In the genomic region with DNA sequence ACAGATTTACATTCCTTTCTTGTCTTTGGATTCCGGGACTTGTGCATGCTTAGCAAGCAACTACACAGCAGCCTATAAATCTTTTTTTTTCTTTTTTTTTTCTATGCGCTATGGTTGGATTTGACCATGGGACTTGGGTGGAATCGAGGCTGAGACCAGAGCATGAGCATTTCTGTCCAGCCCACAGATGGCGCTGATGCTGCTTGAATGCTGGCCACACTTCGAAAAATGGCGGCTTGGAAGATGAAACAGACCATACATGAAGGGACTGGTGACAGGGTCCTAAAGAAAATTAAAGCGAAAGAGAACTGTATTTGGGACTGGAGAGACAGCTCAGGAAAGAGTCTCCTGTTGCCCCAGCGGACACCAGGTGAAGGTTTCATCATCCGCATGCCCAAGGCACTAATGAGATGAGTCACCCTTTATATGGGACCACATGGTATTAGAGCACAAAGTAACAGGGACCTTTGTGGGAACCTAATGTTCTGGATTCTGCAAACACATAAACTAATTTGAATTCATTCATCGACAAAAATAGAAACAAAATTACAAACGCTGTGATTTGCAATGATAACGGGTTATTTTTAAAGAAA, we compare ENCODE assay signal across 16 mouse cellular contexts. TPM values are rescaled to one million over a fixed set of nuclear protein-coding genes. Genes with fewer than 3 reads are reported as not detected.
DNase-seq lines count a peak whose midpoint lies in the region; ATAC-seq and TF ChIP-seq lines count a peak whose summit lies in the region.
"Had no signal": no experiment of that assay in that cellular context is flagged by ENCODE, and none has a peak within 500 bp of the region (broad histone marks: within the 10 kb centered on the region; RNA-seq: fewer than 3 reads in every experiment).

No protein-coding gene starts in this region.

- peak; percentile 51; the same call in 1 of the 2 replicates for TF ChIP-seq CTCF in lung, adult 2 months (IDR thresholded peaks at IDR 0.05; ENCODE audit: insufficient read depth, low read length)
- peak in 2 of 3 experiments; percentile 38 to 43; a peak in 4 of 6 replicates for TF ChIP-seq CTCF in MEL (IDR thresholded peaks at IDR 0.05 in 2 of 3, conservative IDR thresholded peaks at IDR 0.05 in 1 of 3; ENCODE audit: control insufficient read depth in 1 of 3, insufficient read depth in 1 of 3, low read depth in 2 of 3, low read length in 3 of 3, poor library complexity in 1 of 3, severe bottlenecking in 1 of 3)

- no peak for TF ChIP-seq POLR2A in lung, adult 2 months (IDR thresholded peaks at IDR 0.05; ENCODE audit: borderline replicate concordance, extremely low read depth, low read depth, low read length)
- no peak for TF ChIP-seq POLR2A in MEL (IDR thresholded peaks at IDR 0.05; ENCODE audit: control insufficient read depth in 1 of 2, insufficient read depth in 1 of 2, low read depth in 1 of 2, low read length in 2 of 2, poor library complexity in 1 of 2)

- peak; percentile 47 for ATAC-seq in CD4-positive, CD25-positive, alpha-beta regulatory T cell, adult 4 months
- peak; percentile 63 for ATAC-seq in megakaryocyte progenitor cell, adult 5-6 weeks (replicated peaks; ENCODE audit: poor library complexity)
- ATAC-seq: forebrain, embryonic 13.5 days; Patski had no signal

- WGBS in lung, adult 2 months, result 92% methylated on average over 12 of the region's 12 CpGs

- H3K27ac ChIP-seq in MEL (ENCODE audit: control insufficient read depth, low read depth, low read length), result no peak overlapping the region
- H3K27ac ChIP-seq: embryonic facial prominence, embryonic 15.5 days; forebrain, embryonic 13.5 days; heart, embryonic 13.5 days; midbrain, embryonic 10.5 days had no signal

- H3K36me3 ChIP-seq in MEL (ENCODE audit: control insufficient read depth in 1 of 2, insufficient read depth in 2 of 2, low read length in 2 of 2), result no peaks in the 10 kb centered on the region
- H3K36me3 ChIP-seq: embryonic facial prominence, embryonic 15.5 days had no signal

- peak; percentile 39 for TF ChIP-seq RAD21 in MEL (IDR thresholded peaks at IDR 0.05; ENCODE audit: low read depth, low read length)

- no peaks in the 10 kb centered on the region for H3K27me3 ChIP-seq in MEL (ENCODE audit: control insufficient read depth in 1 of 2, insufficient read depth in 2 of 2, low read length in 2 of 2)
- H3K27me3 ChIP-seq: embryonic facial prominence, embryonic 15.5 days; forebrain, embryonic 13.5 days; heart, embryonic 13.5 days; Patski had no signal

- no peaks in the 10 kb centered on the region for H3K4me1 ChIP-seq in lung, adult 2 months (ENCODE audit: control insufficient read depth, insufficient read depth, low read length)
- H3K4me1 ChIP-seq in MEL (ENCODE audit: control insufficient read depth in 1 of 2, insufficient read depth in 2 of 2, low read length in 2 of 2), result no peaks in the 10 kb centered on the region
- H3K4me1 ChIP-seq: embryonic facial prominence, embryonic 15.5 days; forebrain, embryonic 13.5 days; heart, embryonic 13.5 days; midbrain, embryonic 10.5 days had no signal

- no peak for TF ChIP-seq EP300 in MEL (IDR thresholded peaks at IDR 0.05; ENCODE audit: low read depth in 1 of 2, low read length in 2 of 2)

- DNase-seq in lung, adult 2 months, result no peak
- no peak for DNase-seq in lung, adult 18-20 months
- no peak for DNase-seq in MEL (ENCODE audit: low read depth, low spot score)
- no peak for DNase-seq in retina, embryonic 14.5 days (ENCODE audit: low spot score)
- DNase-seq in T-cell, adult 2 months (ENCODE audit: low spot score), result no peak
- DNase-seq: adrenal gland, postnatal 14 days; gastrocnemius, postnatal 10 days; kidney, adult 8-10 months had no signal

- no peak overlapping the region for H3K4me3 ChIP-seq in lung, adult 2 months (replicated peaks; ENCODE audit: extremely low read depth, low read depth, low read length)
- H3K4me3 ChIP-seq in MEL (ENCODE audit: control insufficient read depth in 1 of 2, insufficient read depth in 1 of 2, low read depth in 2 of 2, low read length in 2 of 2), result no peak overlapping the region
- H3K4me3 ChIP-seq: embryonic facial prominence, embryonic 15.5 days; forebrain, embryonic 13.5 days; heart, embryonic 13.5 days; midbrain, embryonic 10.5 days; myocyte had no signal

- no peaks in the 10 kb centered on the region for H3K9me3 ChIP-seq in MEL (replicated peaks; ENCODE audit: insufficient read depth, low read length)
- H3K9me3 ChIP-seq: embryonic facial prominence, embryonic 15.5 days had no signal

- H3K9ac ChIP-seq in MEL (ENCODE audit: control insufficient read depth, low read depth, low read length, poor library complexity, severe bottlenecking), result no peak overlapping the region
- H3K9ac ChIP-seq: embryonic facial prominence, embryonic 15.5 days; forebrain, embryonic 13.5 days; heart, embryonic 13.5 days had no signal

- no peaks in the 10 kb centered on the region for H3K79me2 ChIP-seq in MEL (ENCODE audit: control insufficient read depth, insufficient read depth, low read length, poor library complexity)

TF ChIP-seq in MEL, 35 proteins besides CTCF, POLR2A, EP300 and RAD21:
- no peak for TF ChIP-seq USF2 (IDR thresholded peaks at IDR 0.05; ENCODE audit: borderline replicate concordance in 1 of 2, insufficient read depth in 1 of 2, low read depth in 1 of 2, low read length in 2 of 2)
- no peak for TF ChIP-seq MYC (IDR thresholded peaks at IDR 0.05; ENCODE audit: low read depth, low read length)
- no peak for TF ChIP-seq TBP (IDR thresholded peaks at IDR 0.05; ENCODE audit: low read depth, low read length)
- TF ChIP-seq E2F4 (IDR thresholded peaks at IDR 0.05; ENCODE audit: borderline replicate concordance, low read depth, low read length), result no peak
- peak; percentile 57 for TF ChIP-seq SMC3 (IDR thresholded peaks at IDR 0.05; ENCODE audit: low read depth, low read length)
- no peak for TF ChIP-seq ZMIZ1 (IDR thresholded peaks at IDR 0.05; ENCODE audit: low read depth, low read length)
- TF ChIP-seq ZKSCAN1 (IDR thresholded peaks at IDR 0.05; ENCODE audit: low read depth, low read length), result no peak
- no peak for TF ChIP-seq JUND (IDR thresholded peaks at IDR 0.05; ENCODE audit: low read depth, low read length)
- TF ChIP-seq CHD2 (IDR thresholded peaks at IDR 0.05; ENCODE audit: low read length), result no peak
- TF ChIP-seq ZC3H11A (IDR thresholded peaks at IDR 0.05; ENCODE audit: low read depth, low read length), result peak; percentile 35; the same call in 1 of the 2 replicates
- TF ChIP-seq TAL1 (IDR thresholded peaks at IDR 0.05; ENCODE audit: low read length), result no peak
TF ChIP-seq in MEL: peak in this region for 2.

RNA-seq across cellular contexts. Expression of gene Kcnmb4, which starts 9.8 kb away (rescaled TPM):
- polyA plus RNA-seq in lung, adult 2 months (2012; rRNA removed), result 11.3 and 15.3 TPM in 2 replicates
- 1 to 10 TPM; 1.5 to 2.2 TPM for polyA plus RNA-seq in CD4-positive, CD25-positive, alpha-beta regulatory T cell, adult 4 months (2017; shearing (Covaris generic))
- not detected in 2 replicates for total RNA-seq in MEL (2012; rRNA removed)
- polyA plus RNA-seq in MEL (2012; ENCODE audit: insufficient read depth in 1 of 2, insufficient read length in 2 of 2, low read depth in 1 of 2, low replicate concordance in 2 of 2, missing spikeins in 1 of 2), result not detected
- total RNA-seq in megakaryocyte progenitor cell, adult 5-6 weeks (2015), result 0.15 TPM in 1 of 2 replicates, not detected in the other
- not detected in 2 replicates for total RNA-seq in megakaryocyte progenitor cell, adult 5-6 weeks (2017)
